3 mouse cellular contexts compared by ENCODE assay signal in genomic region chr10:24802742-24803244, GRCm38 (mm10). TPM values are rescaled to one million over a fixed set of nuclear protein-coding genes. Genes with fewer than 3 reads are reported as not detected.
DNase-seq lines count a peak whose midpoint lies in the region; TF ChIP-seq lines count a peak whose summit lies in the region.
"Not testable (repeated sequence)": the region's sequence is repeated elsewhere in the genome, so short reads cannot be mapped to it uniquely, and the experiment has no call there.
"Had no signal": no experiment of that assay in that cellular context is flagged by ENCODE, and none has a peak within 500 bp of the region (broad histone marks: within the 10 kb centered on the region; RNA-seq: fewer than 3 reads in every experiment).

No protein-coding gene starts in this region.

- DNase-seq in MEL (ENCODE audit: low read depth, low spot score), result peak; percentile 35
- peak; percentile 15 for DNase-seq in heart, adult 11 months

- not testable (repeated sequence) for H3K9me3 ChIP-seq in MEL (replicated peaks; ENCODE audit: insufficient read depth, low read length)

- peak in 1 of 2 experiments; percentile 56; a peak in 3 of 4 replicates for TF ChIP-seq EP300 in MEL (IDR thresholded peaks at IDR 0.05; ENCODE audit: low read depth in 1 of 2, low read length in 2 of 2)

- H3K4me1 ChIP-seq in MEL (ENCODE audit: control insufficient read depth in 1 of 2, insufficient read depth in 2 of 2, low read length in 2 of 2), result peaks cover 2 to 24% of the 10 kb centered on the region in 2 experiments

- H3K27ac ChIP-seq in MEL (ENCODE audit: control insufficient read depth, low read depth, low read length), result not testable (repeated sequence)

- H3K79me2 ChIP-seq in MEL (ENCODE audit: control insufficient read depth, insufficient read depth, low read length, poor library complexity), result not testable (repeated sequence)

- not testable (repeated sequence) for TF ChIP-seq RAD21 in MEL (IDR thresholded peaks at IDR 0.05; ENCODE audit: low read depth, low read length)

- H3K36me3 ChIP-seq in MEL (ENCODE audit: control insufficient read depth in 1 of 2, insufficient read depth in 2 of 2, low read length in 2 of 2), result not testable (repeated sequence)

- not testable (repeated sequence) for TF ChIP-seq POLR2A in MEL (IDR thresholded peaks at IDR 0.05; ENCODE audit: control insufficient read depth in 1 of 2, insufficient read depth in 1 of 2, low read depth in 1 of 2, low read length in 2 of 2, poor library complexity in 1 of 2)

- not testable (repeated sequence) for H3K4me3 ChIP-seq in MEL (ENCODE audit: control insufficient read depth in 1 of 2, insufficient read depth in 1 of 2, low read depth in 2 of 2, low read length in 2 of 2)

- H3K27me3 ChIP-seq in MEL (ENCODE audit: control insufficient read depth in 1 of 2, insufficient read depth in 2 of 2, low read length in 2 of 2), result not testable (repeated sequence)

- not testable (repeated sequence) for H3K9ac ChIP-seq in MEL (ENCODE audit: control insufficient read depth, low read depth, low read length, poor library complexity, severe bottlenecking)

- not testable (repeated sequence) for TF ChIP-seq CTCF in MEL (IDR thresholded peaks at IDR 0.05 in 2 of 3, conservative IDR thresholded peaks at IDR 0.05 in 1 of 3; ENCODE audit: control insufficient read depth in 1 of 3, insufficient read depth in 1 of 3, low read depth in 2 of 3, low read length in 3 of 3, poor library complexity in 1 of 3, severe bottlenecking in 1 of 3)

TF ChIP-seq in MEL, 35 proteins besides CTCF, POLR2A, EP300 and RAD21:
- TF ChIP-seq SIN3A (IDR thresholded peaks at IDR 0.05; ENCODE audit: low read length), result 0 out of 2 replicates have a peak, but pooled peaks have one; percentile 28
- peak; percentile 66 for TF ChIP-seq TAL1 (IDR thresholded peaks at IDR 0.05; ENCODE audit: low read length)
- peak; percentile 47; the same call in 1 of the 2 replicates for TF ChIP-seq ETS1 (IDR thresholded peaks at IDR 0.05; ENCODE audit: low read depth, low read length)
- TF ChIP-seq TCF12 (IDR thresholded peaks at IDR 0.05; ENCODE audit: low read depth, low read length), result peak; percentile 59

RNA-seq across cellular contexts. Expression of gene Enpp3, which starts 39.8 kb away (rescaled TPM):
- total RNA-seq in MEL (2012; rRNA removed), result 0.08 and 0.16 TPM in 2 replicates
- polyA plus RNA-seq in MEL (2012; ENCODE audit: insufficient read depth in 1 of 2, insufficient read length in 2 of 2, low read depth in 1 of 2, low replicate concordance in 2 of 2, missing spikeins in 1 of 2), result under 1 TPM in 1 of 2 experiments, not detected in 1; 0.22 TPM
- polyA plus RNA-seq: G1E had no signal
